Mouse (Mus musculus) CH12.LX (cell line): Measurements from ENCODE around the gene Rbm19. TPM values are rescaled to one million over a fixed set of nuclear protein-coding genes. Genes with fewer than 3 reads are reported as not detected.

ENCODE experiments used
- DNase-seq: peaks from one replicate; pipeline ENCODE4 v3.0.0-alpha.2; 2013; ENCODE audit errors: extremely low read depth
- H3K27ac ChIP-seq: 2 replicates; pipeline ENCODE4 v1.5.1; 2012; ENCODE audit warnings: low read depth, mild to moderate bottlenecking, control low read depth, moderate library complexity; ENCODE audit not compliant: insufficient read depth
- H3K27me3 ChIP-seq: replicated peaks from 2 replicates; pipeline ENCODE3; 2012; ENCODE audit warnings: inconsistent platforms
- H3K36me3 ChIP-seq, 2 experiments: replicated peaks in 1 of 2; 2 replicates each; pipeline versions ENCODE3 to v1.6.1; 2012; ENCODE audit warnings: inconsistent platforms in 1 of 2, low read length in 1 of 2, mild to moderate bottlenecking in 1 of 2, mixed read lengths in 1 of 2, moderate library complexity in 1 of 2; ENCODE audit not compliant: control insufficient read depth in 1 of 2, insufficient read depth in 1 of 2
- H3K4me1 ChIP-seq, 2 experiments: 2 replicates each; pipeline ENCODE4 v1.6.1; 2012; ENCODE audit warnings: inconsistent platforms in 1 of 2, moderate library complexity in 1 of 2; ENCODE audit not compliant: insufficient read depth in 2 of 2, control insufficient read depth in 1 of 2
- H3K4me2 ChIP-seq: 2 replicates; pipeline ENCODE4 v1.6.1; 2012; ENCODE audit warnings: low read depth, mild to moderate bottlenecking, control low read depth; ENCODE audit not compliant: poor library complexity, insufficient read depth, severe bottlenecking
- H3K4me3 ChIP-seq, 3 experiments: fragments of 150-350 bp in 1 of 3; sonication (generic) in 1 of 3; replicated peaks in 1 of 3; 2 replicates each; pipeline versions ENCODE3 to v1.5.1; 2011 to 2012; ENCODE audit warnings: low read depth in 2 of 3, low read length in 2 of 3, mild to moderate bottlenecking in 2 of 3, moderate library complexity in 2 of 3, control low read depth in 1 of 3, improper control_type of control experiment in 1 of 3, inconsistent platforms in 1 of 3, mixed read lengths in 1 of 3; ENCODE audit not compliant: poor library complexity in 1 of 3
- H3K79me2 ChIP-seq: replicated peaks from 2 replicates; pipeline ENCODE4 v1.6.1; 2012; ENCODE audit warnings: mild to moderate bottlenecking, moderate library complexity; ENCODE audit not compliant: control insufficient read depth, poor library complexity, insufficient read depth, severe bottlenecking; ENCODE audit errors: extremely low read depth
- H3K9ac ChIP-seq: 2 replicates; pipeline ENCODE4 v1.6.1; 2012; ENCODE audit warnings: low read depth, mild to moderate bottlenecking, control low read depth, moderate library complexity; ENCODE audit not compliant: insufficient read depth
- H3K9me3 ChIP-seq: replicated peaks from 2 replicates; pipeline ENCODE3; 2012; ENCODE audit warnings: low read length, inconsistent platforms, mixed read lengths
- BHLHE40 ChIP-seq: IDR thresholded peaks from 2 replicates; pipeline ENCODE4 v1.6.1; 2011; ENCODE audit warnings: mild to moderate bottlenecking, low read depth, low read length, improper control_type of control experiment
- CHD1 ChIP-seq: IDR thresholded peaks from 2 replicates; pipeline ENCODE4 v1.6.1; 2012; ENCODE audit warnings: low read depth, low read length, improper control_type of control experiment, inconsistent platforms
- CTCF ChIP-seq, 2 experiments: IDR thresholded peaks in 1 of 2; conservative IDR thresholded peaks in 1 of 2; 2 replicates each; pipeline ENCODE4 v1.5.1; 2011 to 2012; ENCODE audit warnings: low read depth in 2 of 2, low read length in 2 of 2, improper control_type of control experiment in 1 of 2, inconsistent platforms in 1 of 2, mild to moderate bottlenecking in 1 of 2, moderate library complexity in 1 of 2
- E2F4 ChIP-seq: IDR thresholded peaks from 2 replicates; pipeline ENCODE4 v1.6.1; 2011; ENCODE audit warnings: low read depth, low read length, improper control_type of control experiment; ENCODE audit not compliant: insufficient replicate concordance
- ELF1 ChIP-seq: IDR thresholded peaks from 2 replicates; pipeline ENCODE4 v1.6.1; 2014; ENCODE audit warnings: low read depth, mild to moderate bottlenecking, inconsistent platforms, low read length, improper control_type of control experiment
- EP300 ChIP-seq: IDR thresholded peaks from 2 replicates; pipeline ENCODE4 v1.6.1; 2011; ENCODE audit warnings: low read length, improper control_type of control experiment
- ETS1 ChIP-seq: conservative IDR thresholded peaks from 2 replicates; pipeline ENCODE4 v1.6.1; 2012; ENCODE audit warnings: low read depth, mild to moderate bottlenecking, inconsistent platforms, low read length, improper control_type of control experiment, moderate library complexity
- GABPA ChIP-seq: IDR thresholded peaks from 2 replicates; pipeline ENCODE4 v1.6.1; 2012; ENCODE audit warnings: low read depth, low read length, improper control_type of control experiment, inconsistent platforms; ENCODE audit not compliant: insufficient replicate concordance
- HCFC1 ChIP-seq: IDR thresholded peaks from 2 replicates; pipeline ENCODE4 v1.6.1; 2012; ENCODE audit warnings: low read depth, mild to moderate bottlenecking, inconsistent platforms, low read length, improper control_type of control experiment
- IRF4 ChIP-seq: IDR thresholded peaks from 2 replicates; pipeline ENCODE4 v1.6.1; 2014; ENCODE audit warnings: low read depth, mild to moderate bottlenecking, inconsistent platforms, low read length, improper control_type of control experiment
- JUN ChIP-seq: IDR thresholded peaks from 2 replicates; pipeline ENCODE4 v1.6.1; 2011; ENCODE audit warnings: low read depth, mild to moderate bottlenecking, low read length, improper control_type of control experiment, moderate library complexity; ENCODE audit not compliant: insufficient read depth
- KAT2A ChIP-seq: IDR thresholded peaks from 2 replicates; pipeline ENCODE4 v1.6.1; 2012; ENCODE audit warnings: low read length, improper control_type of control experiment, inconsistent platforms; ENCODE audit not compliant: insufficient replicate concordance
- MAX ChIP-seq: IDR thresholded peaks from 2 replicates; pipeline ENCODE4 v1.6.1; 2011; ENCODE audit warnings: low read length, improper control_type of control experiment
- MAZ ChIP-seq: IDR thresholded peaks from 2 replicates; pipeline ENCODE4 v1.6.1; 2012; ENCODE audit warnings: low read depth, mild to moderate bottlenecking, inconsistent platforms, low read length, improper control_type of control experiment, moderate library complexity
- MXI1 ChIP-seq: IDR thresholded peaks from 2 replicates; pipeline ENCODE4 v1.6.1; 2011; ENCODE audit warnings: mild to moderate bottlenecking, low read depth, low read length, improper control_type of control experiment
- MYC ChIP-seq: IDR thresholded peaks from 2 replicates; pipeline ENCODE4 v1.6.1; 2011; ENCODE audit warnings: low read depth, mild to moderate bottlenecking, improper control_type of control experiment, low read length
- NRF1 ChIP-seq: IDR thresholded peaks from 2 replicates; pipeline ENCODE4 v1.6.1; 2014; ENCODE audit warnings: low read depth, mild to moderate bottlenecking, inconsistent platforms, low read length, improper control_type of control experiment, moderate library complexity
- PAX5 ChIP-seq: IDR thresholded peaks from 2 replicates; pipeline ENCODE4 v1.6.1; 2012; ENCODE audit warnings: low read length, inconsistent platforms, mixed read lengths
- POLR2AphosphoS2 ChIP-seq: IDR thresholded peaks from 2 replicates; pipeline ENCODE4 v1.6.1; 2011; ENCODE audit warnings: low read depth, low read length, improper control_type of control experiment
- RAD21 ChIP-seq: IDR thresholded peaks from 2 replicates; pipeline ENCODE4 v1.6.1; 2011; ENCODE audit warnings: low read depth, mild to moderate bottlenecking, low read length, improper control_type of control experiment, moderate library complexity
- SIN3A ChIP-seq: IDR thresholded peaks from 2 replicates; pipeline ENCODE4 v1.6.1; 2012; ENCODE audit warnings: low read length, improper control_type of control experiment, inconsistent platforms
- SMC3 ChIP-seq: IDR thresholded peaks from 2 replicates; pipeline ENCODE4 v1.6.1; 2011; ENCODE audit warnings: low read depth, low read length, improper control_type of control experiment
- TBP ChIP-seq: conservative IDR thresholded peaks from 2 replicates; pipeline ENCODE4 v1.6.1; 2011; ENCODE audit warnings: low read depth, low read length, improper control_type of control experiment
- TCF12 ChIP-seq: IDR thresholded peaks from 2 replicates; pipeline ENCODE4 v1.6.1; 2014; ENCODE audit warnings: low read depth, mild to moderate bottlenecking, inconsistent platforms, low read length, improper control_type of control experiment
- UBTF ChIP-seq: IDR thresholded peaks from 2 replicates; pipeline ENCODE4 v1.6.1; 2012; ENCODE audit warnings: low read depth, mild to moderate bottlenecking, inconsistent platforms, low read length, improper control_type of control experiment, moderate library complexity
- USF1 ChIP-seq: IDR thresholded peaks from 2 replicates; pipeline ENCODE4 v1.6.1; 2014; ENCODE audit warnings: low read depth, mild to moderate bottlenecking, inconsistent platforms, low read length, improper control_type of control experiment
- ZKSCAN1 ChIP-seq: IDR thresholded peaks from 2 replicates; pipeline ENCODE4 v1.6.1; 2012; ENCODE audit warnings: low read depth, inconsistent platforms, low read length, improper control_type of control experiment, borderline replicate concordance
- ZMIZ1 ChIP-seq: IDR thresholded peaks from 2 replicates; pipeline ENCODE4 v1.6.1; 2012; ENCODE audit warnings: low read depth, mild to moderate bottlenecking, inconsistent platforms, low read length, improper control_type of control experiment
- ZNF384 ChIP-seq: IDR thresholded peaks from 2 replicates; pipeline ENCODE4 v1.6.1; 2012; ENCODE audit warnings: low read depth, low read length, improper control_type of control experiment, inconsistent platforms
- dilution Hi-C: fragments of 300-500 bp; cut with MboI; formaldehyde crosslinking; loops from 2 replicates; pipeline ENCODE4 v1.14.3; 2020; ENCODE audit warnings: low sequenced_read_pairs; ENCODE audit not compliant: extremely low pct_unique_long_range_greater_than_20kb, extremely low pct_ligation_motif_present
- in situ Hi-C: fragments of 300-500 bp; cut with MboI; formaldehyde crosslinking; loops from 3 replicates; pipeline ENCODE4 v1.14.3; 2019; ENCODE audit warnings: low sequenced_read_pairs, low pct_ligation_motif_present, low pct_unique_long_range_greater_than_20kb, mixed read lengths
- polyA plus RNA-seq: library from polyadenylated mRNA; unstranded; fragments of >175 nt; gene quantifications from 2 replicates; pipeline ENCODE4 v1.2.1, GENCODE M21; 2012; ENCODE audit warnings: low read depth; ENCODE audit not compliant: insufficient read length
- total RNA-seq, 2 experiments: library from RNA; depleted of rRNA; stranded (reverse); fragments of 300-350 nt in 1 of 2; fragments of >200 nt in 1 of 2; gene quantifications; 2 replicates each; pipeline ENCODE4 v1.2.3; 2012 to 2014

Gene Rbm19
- total and polyA plus RNA-seq, 3 experiments: 36.2 to 81.4 (median 56.5) TPM

DNA sequence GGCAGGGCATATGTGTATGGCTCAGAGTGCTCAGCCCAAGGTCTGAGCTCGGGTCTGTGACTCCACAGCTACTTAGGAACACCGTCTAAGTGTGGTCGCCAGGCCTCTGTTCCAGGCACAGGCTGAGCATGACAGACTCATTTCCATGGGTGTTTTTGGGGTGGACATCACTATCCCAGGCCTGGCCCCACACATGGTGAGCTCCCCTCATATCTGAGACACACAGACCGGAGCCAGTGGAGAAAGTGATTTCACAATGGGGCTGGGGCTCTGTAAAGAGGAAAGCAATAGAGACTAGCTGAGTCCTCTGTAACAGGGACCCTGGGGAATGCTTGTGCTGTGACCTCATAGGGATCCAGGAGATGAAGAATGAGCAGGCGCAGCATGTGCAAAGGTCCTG, 20.8 kb downstream of the Rbm19 start:
- peaks cover 3 to 31% of the 10 kb centered on the region in 2 experiments; a peak in 2 of 4 replicates for H3K4me1 ChIP-seq

DNA sequence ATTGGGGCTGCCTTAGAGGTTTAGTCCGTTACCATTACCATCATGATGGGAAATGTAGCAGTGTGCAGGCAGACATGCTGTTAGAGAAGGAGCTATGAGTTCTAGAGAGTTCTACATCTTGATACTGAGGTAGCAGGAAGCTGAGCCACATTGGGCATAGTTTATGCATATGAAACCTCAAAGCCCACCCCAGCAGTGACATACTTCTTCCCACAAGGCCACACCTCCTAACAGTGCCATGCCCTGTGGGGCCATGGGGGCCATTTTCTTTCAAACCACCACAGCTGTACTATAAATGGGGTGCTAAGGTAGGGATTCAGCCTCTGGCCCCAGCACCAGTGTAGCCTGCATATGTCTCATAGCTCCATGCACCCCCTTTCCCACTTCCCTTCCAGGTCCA, 21.6 kb downstream of the Rbm19 start:
- no peak overlapping the region for H3K4me2 ChIP-seq
- dilution Hi-C loops: no loop called here
- no peaks in the 10 kb centered on the region for H3K79me2 ChIP-seq
- H3K4me1 ChIP-seq: peaks cover 3 to 31% of the 10 kb centered on the region in 2 experiments; a peak in 2 of 4 replicates
- peaks cover 80 to 98% of the 10 kb centered on the region in 2 experiments for H3K36me3 ChIP-seq
- no peaks in the 10 kb centered on the region for H3K27me3 ChIP-seq
- H3K4me3 ChIP-seq: no peak overlapping the region
- in situ Hi-C loops: loop anchor here (25.0 kb wide), 1 partner anchor 474 kb away; the partner anchor contains the start of genes Ddx54 and Rita1
- H3K27ac ChIP-seq: no peak overlapping the region
- H3K9me3 ChIP-seq: no peaks in the 10 kb centered on the region
- TF ChIP-seq JUN (no peak), MAX (no peak), MXI1 (no peak), POLR2AphosphoS2 (no peak), CTCF (conservative IDR thresholded peaks at IDR 0.05 in 1 of 2, IDR thresholded peaks at IDR 0.05 in 1 of 2; ENCODE audit: low read depth in 2 of 2, low read length in 2 of 2) (no peak), TCF12 (no peak), MAZ (no peak), HCFC1 (no peak), ZMIZ1 (no peak), PAX5 (no peak), BHLHE40 (no peak), KAT2A (no peak), ETS1 (no peak), ZNF384 (no peak), SMC3 (no peak), IRF4 (no peak), NRF1 (no peak), TBP (no peak), ELF1 (no peak), E2F4 (no peak)
- DNase-seq: no peak
- no peak overlapping the region for H3K9ac ChIP-seq

More for the DNA sequence above, 20.8 kb downstream of the Rbm19 start:
- TF ChIP-seq POLR2AphosphoS2 (no peak), KAT2A (no peak), EP300 (no peak), ZMIZ1 (no peak), UBTF (no peak), USF1 (no peak), IRF4 (no peak), SIN3A (no peak), MYC (no peak), CTCF (conservative IDR thresholded peaks at IDR 0.05 in 1 of 2, IDR thresholded peaks at IDR 0.05 in 1 of 2; ENCODE audit: low read depth in 2 of 2, low read length in 2 of 2) (no peak), SMC3 (no peak), GABPA (no peak), MAZ (no peak), ELF1 (no peak), RAD21 (no peak), CHD1 (no peak), ZKSCAN1 (no peak)
- no peak overlapping the region for H3K4me3 ChIP-seq
- no peaks in the 10 kb centered on the region for H3K27me3 ChIP-seq
- peaks cover 80 to 98% of the 10 kb centered on the region in 2 experiments for H3K36me3 ChIP-seq
- no peak overlapping the region for H3K9ac ChIP-seq
- no peak overlapping the region for H3K4me2 ChIP-seq
- in situ Hi-C loops (loop anchor here (25.0 kb wide), 1 partner anchor 475 kb away; the partner anchor contains the start of genes Ddx54 and Rita1), dilution Hi-C loops (no loop called here)
- no peaks in the 10 kb centered on the region for H3K9me3 ChIP-seq
- no peaks in the 10 kb centered on the region for H3K79me2 ChIP-seq
- H3K27ac ChIP-seq: no peak overlapping the region
- DNase-seq: no peak
